14 mouse cellular contexts compared by ENCODE assay signal in the genomic region with DNA sequence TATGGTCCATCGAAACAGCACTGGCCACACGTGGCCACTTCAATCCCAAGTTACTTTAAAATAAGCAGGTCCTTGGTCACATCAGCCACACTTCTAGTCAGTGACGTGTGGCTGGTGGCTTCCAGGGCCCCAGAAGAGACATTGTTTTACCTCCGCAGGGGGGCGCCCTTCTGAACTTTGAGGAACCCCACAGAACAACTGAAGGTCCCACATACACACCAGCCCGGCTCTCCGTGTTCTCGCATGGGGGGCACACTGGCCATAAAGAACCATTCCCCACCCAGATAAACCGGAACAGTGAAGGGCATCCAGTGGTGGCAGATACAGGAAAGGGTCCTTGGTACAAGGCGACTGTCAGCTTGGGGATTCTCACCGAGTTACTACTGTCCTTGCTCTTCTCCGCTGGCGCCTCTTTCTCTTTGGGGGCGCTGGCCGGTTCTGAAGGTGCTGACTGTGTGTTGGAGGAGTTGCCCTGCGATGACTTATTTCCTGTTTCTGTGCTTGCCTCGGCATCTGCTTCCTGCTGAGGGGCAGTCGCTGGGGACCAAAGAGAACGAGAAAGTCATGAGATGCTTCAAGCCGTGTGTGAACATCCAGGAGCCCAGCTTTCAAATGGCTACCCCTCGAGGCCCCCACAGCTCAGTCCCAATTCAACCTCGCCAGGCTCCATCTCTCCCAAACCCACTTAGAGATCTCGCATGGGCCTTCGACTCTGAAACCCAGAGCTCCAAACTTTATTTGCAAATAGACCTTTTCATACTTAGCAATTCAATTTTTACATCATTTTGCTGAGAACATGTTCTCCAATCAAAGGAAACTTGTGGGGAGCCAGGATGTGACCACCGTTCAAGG.
DNase-seq lines count a peak whose midpoint lies in the region; ATAC-seq lines count a peak whose summit lies in the region.
"Had no signal": no experiment of that assay in that cellular context is flagged by ENCODE, and none has a peak within 500 bp of the region (broad histone marks: within the 10 kb centered on the region; RNA-seq: fewer than 3 reads in every experiment).

No protein-coding gene starts in this region.

- peaks cover 96% of the 10 kb centered on the region for H3K36me3 ChIP-seq in heart, embryonic 13.5 days
- peaks cover 37% of the 10 kb centered on the region for H3K36me3 ChIP-seq in splenic B cell, adult 2 months (ENCODE audit: control insufficient read depth, insufficient read depth, low read length, poor library complexity, severe bottlenecking)

- no peaks in the 10 kb centered on the region for H3K27me3 ChIP-seq in heart, embryonic 13.5 days (replicated peaks)
- no peaks in the 10 kb centered on the region for H3K27me3 ChIP-seq in splenic B cell, adult 2 months (ENCODE audit: control insufficient read depth, insufficient read depth, low read length, poor library complexity, severe bottlenecking)
- H3K27me3 ChIP-seq: embryonic facial prominence, embryonic 13.5 days; forebrain, embryonic 12.5 days; stomach, embryonic 15.5 days had no signal

- peaks cover 25% of the 10 kb centered on the region for H3K4me1 ChIP-seq in heart, embryonic 13.5 days
- H3K4me1 ChIP-seq: stomach, embryonic 15.5 days had no signal

- peak overlapping the region; percentile 32; the same call in 1 of the 2 replicates for H3K27ac ChIP-seq in heart, embryonic 13.5 days (replicated peaks)
- H3K27ac ChIP-seq: embryonic facial prominence, embryonic 13.5 days; forebrain, embryonic 12.5 days; hindbrain, embryonic 10.5 days; layer of hippocampus, adult 2 months; liver, embryonic 14.5 days; stomach, embryonic 15.5 days had no signal

- 64% methylated on average over 25 of the region's 25 CpGs for WGBS in heart, embryonic 13.5 days

- H3K4me3 ChIP-seq in heart, embryonic 13.5 days, result no peak overlapping the region
- H3K4me3 ChIP-seq: embryonic facial prominence, embryonic 13.5 days; forebrain, embryonic 12.5 days; hindbrain, embryonic 10.5 days; layer of hippocampus, adult 2 months; stomach, embryonic 15.5 days had no signal

- H3K9ac ChIP-seq in heart, embryonic 13.5 days, result no peak overlapping the region
- H3K9ac ChIP-seq: embryonic facial prominence, embryonic 13.5 days; forebrain, embryonic 12.5 days; liver, embryonic 14.5 days; stomach, embryonic 15.5 days had no signal

- no peak for DNase-seq in heart, adult 8-10 months (ENCODE audit: low spot score)
- peak; percentile 72 for DNase-seq in CD4-positive, CD25-positive, alpha-beta regulatory T cell, adult 2 months (ENCODE audit: low read depth, low spot score)
- DNase-seq in c-Kit-positive CD71-negative TER-119-negative erythroid progenitor cells, embryonic 14.5 days (ENCODE audit: low read depth), result peak; percentile 40
- peak; percentile 80 for DNase-seq in splenic B cell, adult 2 months (ENCODE audit: low read depth, low spot score)
- no peak for DNase-seq in lung, postnatal 4 days
- DNase-seq in cerebellum, adult 9-11 months, result no peak
- DNase-seq in right cerebral cortex, postnatal 25 days, result no peak

- H3K4me2 ChIP-seq in heart, embryonic 13.5 days, result no peak overlapping the region
- H3K4me2 ChIP-seq: embryonic facial prominence, embryonic 13.5 days; forebrain, embryonic 12.5 days; stomach, embryonic 15.5 days had no signal

- H3K9me3 ChIP-seq in heart, embryonic 13.5 days, result no peaks in the 10 kb centered on the region
- H3K9me3 ChIP-seq: embryonic facial prominence, embryonic 13.5 days; forebrain, embryonic 12.5 days; hindbrain, embryonic 10.5 days; stomach, embryonic 15.5 days had no signal

- no peak for ATAC-seq in heart, embryonic 13.5 days (ENCODE audit: extremely low read depth, insufficient number of reproducible peaks, low FRiP score, low TSS enrichment)

Comparison
In these comparisons a context has a peak if more than half of its experiments do, and no peak if none do; other contexts are left out.
1. DNase-seq: peak in CD4-positive, CD25-positive, alpha-beta regulatory T cell, adult 2 months (single experiment), c-Kit-positive CD71-negative TER-119-negative erythroid progenitor cells, embryonic 14.5 days (single experiment) and splenic B cell, adult 2 months (single experiment); none in heart, adult 8-10 months (single experiment), lung, postnatal 4 days (0 of 2), cerebellum, adult 9-11 months (single experiment) and right cerebral cortex, postnatal 25 days (single experiment).